In the genomic region with DNA sequence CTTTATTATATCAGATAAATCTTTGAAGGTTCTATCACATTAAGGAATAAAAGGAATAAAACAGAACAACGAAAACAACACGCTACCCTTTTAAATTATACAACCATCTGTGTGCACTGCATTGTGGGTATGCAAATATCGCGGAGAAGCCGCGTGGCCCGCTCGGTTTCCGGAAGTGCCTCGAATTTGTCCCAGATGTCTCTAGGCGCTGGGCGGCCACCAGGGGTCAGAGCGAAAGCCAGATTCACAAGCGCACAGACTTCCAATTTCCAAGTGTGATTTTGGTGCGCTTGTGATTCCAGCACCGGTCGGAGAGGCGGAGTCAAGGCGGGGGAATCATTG, we compare ENCODE assay signal across 8 mouse cellular contexts. TPM values are rescaled to one million over a fixed set of nuclear protein-coding genes. Genes with fewer than 3 reads are reported as not detected.
DNase-seq lines count a peak whose midpoint lies in the region; ATAC-seq and TF ChIP-seq lines count a peak whose summit lies in the region.

Gene Alyref2, plus strand, starts transcription at position 229 of the 342 bp plus-strand sequence.

- under 1% methylated on average over 19 of the region's 19 CpGs for WGBS in forebrain, embryonic 11.5 days
- under 1% methylated on average over 19 of the region's 19 CpGs for WGBS in heart, postnatal 0 days
- WGBS in liver, embryonic 16.5 days (ENCODE audit: insufficient replicate concordance) = under 1% methylated on average over 19 of the region's 19 CpGs
- under 1% methylated on average over 19 of the region's 19 CpGs for WGBS in neural tube, embryonic 15.5 days
- 2% methylated on average over 19 of the region's 19 CpGs for WGBS in thymus, adult 2 months

- H3K4me2 ChIP-seq in forebrain, embryonic 11.5 days (ENCODE audit: low read depth, low read length, severe bottlenecking) = peak within 1 kb of the TSS; percentile 81
- peak within 1 kb of the TSS; percentile 71 for H3K4me2 ChIP-seq in heart, postnatal 0 days (ENCODE audit: low read depth, low read length)
- peak within 1 kb of the TSS; percentile 94 for H3K4me2 ChIP-seq in liver, embryonic 16.5 days (ENCODE audit: low read depth, low read length)
- peak within 1 kb of the TSS; percentile 76 for H3K4me2 ChIP-seq in neural tube, embryonic 15.5 days

- peak; percentile 65 for TF ChIP-seq EP300 in heart, postnatal 0 days (IDR thresholded peaks at IDR 0.05; ENCODE audit: low read depth)

- peak; percentile 90 for ATAC-seq in forebrain, embryonic 11.5 days (replicated peaks; ENCODE audit: low FRiP score)
- peak; percentile 86 for ATAC-seq in heart, postnatal 0 days (ENCODE audit: insufficient read depth, low read depth)
- ATAC-seq in liver, embryonic 16.5 days (ENCODE audit: low read depth) = peak; percentile 77
- ATAC-seq in neural tube, embryonic 15.5 days (ENCODE audit: low FRiP score) = peak; percentile 91

- H3K36me3 ChIP-seq in forebrain, embryonic 11.5 days (ENCODE audit: control insufficient read depth, insufficient read depth, low read length) = no peaks in the 10 kb centered on the region
- no peaks in the 10 kb centered on the region for H3K36me3 ChIP-seq in heart, postnatal 0 days (replicated peaks; ENCODE audit: control insufficient read depth, insufficient read depth, low read length)
- H3K36me3 ChIP-seq in liver, embryonic 16.5 days (ENCODE audit: control insufficient read depth, insufficient read depth) = no peaks in the 10 kb centered on the region
- H3K36me3 ChIP-seq in neural tube, embryonic 15.5 days = 0 out of 2 replicates have a peak, but pooled peaks cover 13% of the 10 kb centered on the region
- no peaks in the 10 kb centered on the region for H3K36me3 ChIP-seq in thymus, adult 2 months (ENCODE audit: control insufficient read depth, insufficient read depth, low read length)

- peaks cover 2% of the 10 kb centered on the region; the same call in 1 of the 2 replicates for H3K4me1 ChIP-seq in forebrain, embryonic 11.5 days (replicated peaks; ENCODE audit: control insufficient read depth, insufficient read depth, low read length)
- no peaks in the 10 kb centered on the region for H3K4me1 ChIP-seq in heart, postnatal 0 days (ENCODE audit: control insufficient read depth, insufficient read depth)
- H3K4me1 ChIP-seq in liver, embryonic 16.5 days (ENCODE audit: control insufficient read depth, low read depth, low read length) = peaks cover 10% of the 10 kb centered on the region
- H3K4me1 ChIP-seq in neural tube, embryonic 15.5 days = peaks cover 17% of the 10 kb centered on the region
- peaks cover 3% of the 10 kb centered on the region; the same call in 1 of the 2 replicates for H3K4me1 ChIP-seq in thymus, adult 2 months (replicated peaks; ENCODE audit: control insufficient read depth, insufficient read depth, low read length)

- peak within 1 kb of the TSS; percentile 79 for H3K9ac ChIP-seq in forebrain, embryonic 11.5 days (ENCODE audit: low read length)
- peak within 1 kb of the TSS; percentile 87 for H3K9ac ChIP-seq in heart, postnatal 0 days (replicated peaks; ENCODE audit: low read depth, low read length)
- H3K9ac ChIP-seq in liver, embryonic 16.5 days (ENCODE audit: low read depth, low read length) = peak within 1 kb of the TSS; percentile 71
- peak within 1 kb of the TSS; percentile 79 for H3K9ac ChIP-seq in neural tube, embryonic 15.5 days (replicated peaks)

- H3K4me3 ChIP-seq in forebrain, embryonic 11.5 days (ENCODE audit: low read depth, low read length) = peak within 1 kb of the TSS; percentile 52
- H3K4me3 ChIP-seq in heart, postnatal 0 days (ENCODE audit: low read depth, low read length) = peak within 1 kb of the TSS; percentile 76
- peak within 1 kb of the TSS; percentile 77 for H3K4me3 ChIP-seq in liver, embryonic 16.5 days (ENCODE audit: low read depth, low read length)
- peak within 1 kb of the TSS; percentile 66 for H3K4me3 ChIP-seq in neural tube, embryonic 15.5 days (replicated peaks)
- peak within 1 kb of the TSS; percentile 65 for H3K4me3 ChIP-seq in thymus, adult 2 months (ENCODE audit: control insufficient read depth, insufficient read depth, low read length)

- TF ChIP-seq POLR2A in thymus, adult 2 months (IDR thresholded peaks at IDR 0.05; ENCODE audit: control insufficient read depth, extremely low read depth, insufficient read depth, low read length, poor library complexity) = 0 out of 2 replicates have a peak, but pooled peaks have one; percentile 16

- H3K27ac ChIP-seq in forebrain, embryonic 11.5 days (ENCODE audit: low read depth, low read length) = peak within 1 kb of the TSS; percentile 95
- peak within 1 kb of the TSS; percentile 99 for H3K27ac ChIP-seq in heart, postnatal 0 days (ENCODE audit: low read depth)
- peak within 1 kb of the TSS; percentile 91 for H3K27ac ChIP-seq in liver, embryonic 16.5 days (ENCODE audit: low read length)
- H3K27ac ChIP-seq in neural tube, embryonic 15.5 days (replicated peaks) = peak within 1 kb of the TSS; percentile 97
- H3K27ac ChIP-seq in thymus, adult 2 months (ENCODE audit: control insufficient read depth, insufficient read depth, low read length) = peak within 1 kb of the TSS; percentile 84

- DNase-seq in ES-CJ7 (ENCODE audit: low read depth, low spot score) = peak; percentile 98
- peak; percentile 94 for DNase-seq in c-Kit-positive CD71-positive TER-119-negative erythroid progenitor cells, embryonic 14.5 days (ENCODE audit: low read depth)
- peak; percentile 96 for DNase-seq in forebrain, embryonic 11.5 days (ENCODE audit: low spot score)
- DNase-seq in heart, postnatal 0 days (ENCODE audit: low spot score) = peak; percentile 95
- DNase-seq in kidney, postnatal 4 days = peak; percentile 95 to 97
- peak; percentile 93 for DNase-seq in thymus, adult 2 months

- peak; percentile 88 for TF ChIP-seq CTCF in heart, postnatal 0 days (IDR thresholded peaks at IDR 0.05; ENCODE audit: low read depth)
- peak; percentile 85 for TF ChIP-seq CTCF in thymus, adult 2 months (IDR thresholded peaks at IDR 0.05; ENCODE audit: borderline replicate concordance, control insufficient read depth, extremely low read depth, insufficient read depth, low read length, poor library complexity)

- H3K9me3 ChIP-seq in forebrain, embryonic 11.5 days (ENCODE audit: control insufficient read depth, low read length) = no peaks in the 10 kb centered on the region
- no peaks in the 10 kb centered on the region for H3K9me3 ChIP-seq in heart, postnatal 0 days (replicated peaks; ENCODE audit: control insufficient read depth, low read length)
- no peaks in the 10 kb centered on the region for H3K9me3 ChIP-seq in liver, embryonic 16.5 days (replicated peaks; ENCODE audit: control insufficient read depth, low read length)
- H3K9me3 ChIP-seq in neural tube, embryonic 15.5 days (replicated peaks) = no peaks in the 10 kb centered on the region

- H3K27me3 ChIP-seq in forebrain, embryonic 11.5 days (ENCODE audit: control insufficient read depth, insufficient read depth, low read length) = no peaks in the 10 kb centered on the region
- no peaks in the 10 kb centered on the region for H3K27me3 ChIP-seq in heart, postnatal 0 days (ENCODE audit: control insufficient read depth, insufficient read depth, low read length)
- H3K27me3 ChIP-seq in liver, embryonic 16.5 days (ENCODE audit: control insufficient read depth, insufficient read depth, low read depth, low read length) = no peaks in the 10 kb centered on the region
- H3K27me3 ChIP-seq in neural tube, embryonic 15.5 days (replicated peaks) = no peaks in the 10 kb centered on the region
- H3K27me3 ChIP-seq in thymus, adult 2 months (ENCODE audit: control insufficient read depth, insufficient read depth, low read length) = no peaks in the 10 kb centered on the region

RNA-seq across cellular contexts. Expression of gene Alyref2, which starts in this region (rescaled TPM):
- 12.5 and 13.5 TPM in 2 replicates for polyA plus RNA-seq in forebrain, embryonic 11.5 days (2014; fragmentation: Nextera tagmentation; extraction: Ambion mirVana)
- total RNA-seq in heart, postnatal 0 days (2014; rRNA removed; ENCODE audit: low replicate concordance) = 8.0 and 10.0 TPM in 2 replicates
- polyA plus RNA-seq in heart, postnatal 0 days (2015; fragmentation: Nextera tagmentation; extraction: Ambion mirVana) = 13.5 and 14.6 TPM in 2 replicates
- 2.6 and 3.5 TPM in 2 replicates for polyA plus RNA-seq in liver, embryonic 16.5 days (2015; fragmentation: Nextera tagmentation; extraction: Ambion mirVana)
- 30.6 and 34.7 TPM in 2 replicates for polyA plus RNA-seq in neural tube, embryonic 15.5 days (2015; fragmentation: Nextera tagmentation; extraction: Ambion mirVana)
- polyA plus RNA-seq in thymus, adult 2 months (2012; rRNA removed) = 5.8 and 6.6 TPM in 2 replicates

Comparison
In these comparisons a context has a peak if more than half of its experiments do, and no peak if none do; other contexts are left out.
1. Peak in every context shown above with its lines: DNase-seq, ATAC-seq, H3K4me3 ChIP-seq and H3K27ac ChIP-seq.